Mouse (Mus musculus) MEL (cell line): ENCODE measurements around the gene Gldn.

Experiments used
- CTCF ChIP-seq, 3 experiments: IDR thresholded peaks in 2 of 3; conservative IDR thresholded peaks in 1 of 3; 2 replicates each; pipeline ENCODE4 v1.5.1; 2011 to 2012; ENCODE audit warnings: low read length in 3 of 3, low read depth in 2 of 3, mild to moderate bottlenecking in 2 of 3, improper control_type of control experiment in 1 of 3, inconsistent platforms in 1 of 3, mixed read lengths in 1 of 3, moderate library complexity in 1 of 3; ENCODE audit not compliant: control insufficient read depth in 1 of 3, insufficient read depth in 1 of 3, poor library complexity in 1 of 3, severe bottlenecking in 1 of 3
- E2F4 ChIP-seq: IDR thresholded peaks from 2 replicates; pipeline ENCODE4 v1.6.1; 2011; ENCODE audit warnings: low read depth, low read length, improper control_type of control experiment, borderline replicate concordance
- ETS1 ChIP-seq: IDR thresholded peaks from 2 replicates; pipeline ENCODE4 v1.6.1; 2012; ENCODE audit warnings: low read depth, mild to moderate bottlenecking, inconsistent platforms, low read length, improper control_type of control experiment, moderate library complexity
- GABPA ChIP-seq: IDR thresholded peaks from 2 replicates; pipeline ENCODE4 v1.6.1; 2012; ENCODE audit warnings: low read depth, mild to moderate bottlenecking, inconsistent platforms, low read length, improper control_type of control experiment, moderate library complexity
- GATA1 ChIP-seq: IDR thresholded peaks from 2 replicates; pipeline ENCODE4 v1.6.1; 2011; ENCODE audit warnings: low read depth, low read length, improper control_type of control experiment
- MXI1 ChIP-seq: IDR thresholded peaks from 2 replicates; pipeline ENCODE4 v1.6.1; 2011; ENCODE audit warnings: mild to moderate bottlenecking, low read depth, low read length, improper control_type of control experiment
- NRF1 ChIP-seq: IDR thresholded peaks from 2 replicates; pipeline ENCODE4 v1.6.1; 2014; ENCODE audit warnings: low read depth, mild to moderate bottlenecking, inconsistent platforms, low read length, improper control_type of control experiment, moderate library complexity; ENCODE audit not compliant: poor library complexity, insufficient read depth, severe bottlenecking
- POLR2A ChIP-seq, 2 experiments: IDR thresholded peaks; 2 replicates each; pipeline ENCODE4 v1.6.1; 2011 to 2012; ENCODE audit warnings: low read length in 2 of 2, mild to moderate bottlenecking in 2 of 2, control low read depth in 1 of 2, improper control_type of control experiment in 1 of 2, low read depth in 1 of 2, moderate library complexity in 1 of 2; ENCODE audit not compliant: control insufficient read depth in 1 of 2, insufficient read depth in 1 of 2, poor library complexity in 1 of 2
- POLR2AphosphoS2 ChIP-seq: IDR thresholded peaks from 2 replicates; pipeline ENCODE4 v1.6.1; 2011; ENCODE audit warnings: low read length, improper control_type of control experiment
- USF1 ChIP-seq: IDR thresholded peaks from 2 replicates; pipeline ENCODE4 v1.6.1; 2014; ENCODE audit warnings: low read depth, mild to moderate bottlenecking, inconsistent platforms, low read length, improper control_type of control experiment, moderate library complexity
- ZKSCAN1 ChIP-seq: IDR thresholded peaks from 2 replicates; pipeline ENCODE4 v1.6.1; 2012; ENCODE audit warnings: low read depth, mild to moderate bottlenecking, inconsistent platforms, low read length, improper control_type of control experiment, moderate library complexity

- TF ChIP-seq USF1 (no peak), POLR2A (IDR thresholded peaks at IDR 0.05; ENCODE audit: control insufficient read depth in 1 of 2, insufficient read depth in 1 of 2, low read depth in 1 of 2, low read length in 2 of 2, poor library complexity in 1 of 2) (no peak), CTCF (IDR thresholded peaks at IDR 0.05 in 2 of 3, conservative IDR thresholded peaks at IDR 0.05 in 1 of 3; ENCODE audit: control insufficient read depth in 1 of 3, insufficient read depth in 1 of 3, low read depth in 2 of 3, low read length in 3 of 3, poor library complexity in 1 of 3, severe bottlenecking in 1 of 3) (no peak), POLR2AphosphoS2 (no peak), GABPA (no peak), MXI1 (no peak), NRF1 (no peak), GATA1 (no peak), E2F4 (no peak), ZKSCAN1 (no peak), ETS1 (no peak)
Measured at GRCm38 (mm10) chr9:54356756-54357155, 70.5 kb downstream of the Gldn start.
